Mouse (Mus musculus) small intestine, adult 10 weeks (tissue): ENCODE measurements around the gene Mdk. TPM values are rescaled to one million over a fixed set of nuclear protein-coding genes. Genes with fewer than 3 reads are reported as not detected.

Experiments
- polyA plus RNA-seq: library from polyadenylated mRNA; stranded (reverse); fragments of 350-450 nt; fragmentation: Illumina TruSeq; extraction: RNeasy Lipid Tissue Mini Kit (QIAGEN cat#74804); gene quantifications from one replicate; pipeline ENCODE4 v1.2.3, GENCODE M21; 2014; ENCODE audit warnings: low replicate concordance

Mdk gene
- 0.85 TPM for polyA plus RNA-seq

DNA sequence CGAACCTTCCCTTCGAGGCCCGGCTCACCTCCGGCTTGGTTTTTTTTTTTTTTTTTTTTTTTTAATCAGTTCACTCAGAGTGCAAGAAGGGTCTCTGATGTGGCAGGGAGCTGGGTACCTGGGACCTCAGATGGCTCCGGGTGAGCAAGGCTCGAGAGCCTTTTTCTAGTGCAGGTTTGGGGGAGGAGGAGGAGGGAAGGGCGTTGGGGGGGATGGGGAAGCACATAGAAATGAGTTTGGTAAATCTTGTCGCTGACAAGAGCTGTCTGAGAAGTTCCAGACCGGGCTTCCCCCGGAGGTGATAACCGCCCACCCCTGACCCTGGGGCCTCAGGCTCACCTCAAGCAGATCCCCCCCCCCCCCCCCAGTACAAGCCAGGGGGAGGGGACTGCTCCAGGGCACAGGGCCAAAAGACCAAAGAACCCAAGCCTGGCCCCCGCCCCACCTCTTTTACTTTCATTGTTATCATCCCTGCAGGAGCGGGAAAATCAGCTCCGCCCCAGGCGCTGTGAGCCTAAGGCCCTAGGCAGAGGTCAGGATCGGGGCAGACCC is at the start of gene Mdk:
Gene Mdk (minus strand): TSS at position 138 of the 552 bp plus-strand sequence.

GRCm38 (mm10) chr2:91975581-91976541 is 43.8 kb upstream of the Mdk start, which contains the start of gene Dgkz:
Gene Dgkz, minus strand, starts transcription at chr2:91975864.

GRCm38 (mm10) chr2:91945483-91945882 is 13.4 kb upstream of the Mdk start, which contains the start of gene Gm9821:
Gene Gm9821, plus strand, starts transcription at chr2:91945703.

DNA sequence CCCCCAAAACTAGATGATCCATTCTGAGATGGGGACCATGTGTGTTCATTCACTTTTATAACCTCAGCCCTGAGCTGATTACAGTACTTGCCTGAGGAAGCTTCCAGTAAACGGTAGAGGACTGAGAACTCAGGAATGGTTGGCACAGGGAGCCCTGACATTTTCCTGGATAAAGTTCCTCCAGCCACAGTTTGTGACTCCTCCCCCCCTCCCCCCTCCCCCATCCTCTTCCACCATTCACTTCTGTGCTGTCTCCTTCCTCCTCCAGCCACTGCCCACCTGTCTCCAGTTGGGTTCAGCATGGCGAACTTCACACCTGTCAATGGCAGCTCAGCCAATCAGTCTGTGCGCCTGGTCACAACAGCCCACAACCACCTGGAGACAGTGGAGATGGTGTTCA is 5.1 kb downstream of the Mdk start, which contains the start of gene Chrm4:
Gene Chrm4 (plus strand): TSS at position 301 of the 400 bp plus-strand sequence.

Other genes starting within 250 kb of the Mdk start
- gene Atg13, start 221.7 kb downstream of the Mdk start, polyA plus RNA-seq, result 9.9 TPM
- 10.1 TPM for gene Harbi1, start 221.4 kb downstream of the Mdk start, polyA plus RNA-seq
- 3.3 TPM for gene Ambra1, start 202.2 kb downstream of the Mdk start, polyA plus RNA-seq
- not detected for gene Chrm4, start 5.0 kb downstream of the Mdk start, polyA plus RNA-seq
- gene Gm9821, start 13.4 kb upstream of the Mdk start, polyA plus RNA-seq, result not detected
- 0.56 TPM for gene Dgkz, start 43.6 kb upstream of the Mdk start, polyA plus RNA-seq
- gene Creb3l1, start 92.2 kb upstream of the Mdk start, polyA plus RNA-seq, result 5.2 TPM
- gene Phf21a, start 160.8 kb upstream of the Mdk start, polyA plus RNA-seq, result 24.8 TPM